Mouse (Mus musculus) kidney, postnatal 25 days (tissue): ENCODE results near the gene E2f6.

Experiments used
- DNase-seq, 2 experiments: peaks; one replicate each; pipeline ENCODE4 v3.0.0; 2021; ENCODE audit warnings: mixed read lengths in 2 of 2

Gene E2f6

GRCm38 (mm10) chr12:16810525-16811431 is at the start of gene E2f6:
TSS of gene E2f6 (plus strand) at chr12:16810963.
- DNase-seq, result peak; percentile 85 to 89

- DNase-seq, result no peak
Observed at GRCm38 (mm10) chr12:16761461-16761860, 49.3 kb upstream of the E2f6 start.

GRCm38 (mm10) chr12:16763649-16764422 is 46.9 kb upstream of the E2f6 start:
- DNase-seq, result no peak

- DNase-seq, result no peak
Observed at GRCm38 (mm10) chr12:16764776-16765445, 45.9 kb upstream of the E2f6 start.

DNA sequence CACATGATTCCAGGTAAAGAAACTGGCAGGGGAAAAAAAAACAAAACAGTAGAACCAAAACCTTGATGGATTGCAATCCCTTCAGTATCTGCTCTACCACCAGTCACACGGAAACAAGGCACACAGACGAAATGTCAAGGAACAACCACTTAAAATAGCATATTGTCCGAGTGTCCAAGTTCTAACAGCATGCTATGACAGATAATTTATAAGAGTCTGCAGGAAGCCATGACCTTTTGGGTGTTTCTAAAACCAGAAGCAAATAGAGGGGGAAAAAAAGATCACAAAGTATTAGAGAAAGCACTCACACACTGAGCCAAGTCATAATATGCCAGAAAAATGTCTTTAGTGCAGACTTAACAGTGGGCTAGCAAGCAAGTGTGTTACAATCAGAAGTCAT is 42.5 kb upstream of the E2f6 start:
- DNase-seq, result no peak

DNA sequence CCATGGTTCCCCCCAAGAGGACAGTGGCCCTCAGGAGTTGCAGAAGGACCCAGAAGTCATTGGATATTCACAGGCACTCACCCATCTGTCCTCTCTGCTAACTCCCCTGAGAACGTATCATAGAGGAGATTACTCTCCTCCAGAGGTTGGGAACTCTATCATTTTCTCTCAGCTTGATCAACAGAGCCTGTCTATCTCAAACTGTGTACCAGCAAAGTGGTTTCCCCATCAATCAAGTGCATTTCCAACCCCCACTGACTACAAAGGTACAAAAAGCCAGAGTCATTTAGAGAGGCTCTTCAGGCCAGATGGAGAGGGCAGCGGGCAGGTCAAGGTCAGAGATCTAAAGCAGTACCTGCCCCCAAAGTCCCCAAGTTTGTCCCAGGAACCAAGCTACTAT is 42.1 kb upstream of the E2f6 start:
- no peak for DNase-seq

GRCm38 (mm10) chr12:16769601-16770165 is 41.1 kb upstream of the E2f6 start:
- no peak for DNase-seq

- DNase-seq, result no peak
Observed at GRCm38 (mm10) chr12:16774605-16775004, 36.2 kb upstream of the E2f6 start.

- DNase-seq, result no peak
Observed at GRCm38 (mm10) chr12:16775351-16775750, 35.4 kb upstream of the E2f6 start.

DNA sequence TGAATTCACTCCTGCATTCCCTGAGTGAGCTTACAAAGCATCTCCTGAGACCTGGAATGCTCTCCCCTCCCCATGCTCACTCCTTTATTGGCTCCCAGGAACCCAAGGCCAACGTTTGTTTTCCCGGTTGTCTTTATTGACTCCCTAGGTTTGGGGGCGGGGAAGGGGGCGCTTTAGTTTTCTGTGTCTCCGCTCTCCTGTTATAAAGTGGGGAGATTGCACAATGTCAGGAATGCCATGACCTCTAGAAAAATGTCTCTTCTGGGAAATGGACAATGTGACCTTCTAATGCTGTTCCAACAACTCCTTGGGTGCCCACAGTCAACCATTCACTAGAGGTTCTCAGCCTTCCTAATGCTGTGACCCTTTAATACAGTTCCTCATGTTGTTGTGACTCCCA is 32.2 kb upstream of the E2f6 start:
- no peak for DNase-seq

DNA sequence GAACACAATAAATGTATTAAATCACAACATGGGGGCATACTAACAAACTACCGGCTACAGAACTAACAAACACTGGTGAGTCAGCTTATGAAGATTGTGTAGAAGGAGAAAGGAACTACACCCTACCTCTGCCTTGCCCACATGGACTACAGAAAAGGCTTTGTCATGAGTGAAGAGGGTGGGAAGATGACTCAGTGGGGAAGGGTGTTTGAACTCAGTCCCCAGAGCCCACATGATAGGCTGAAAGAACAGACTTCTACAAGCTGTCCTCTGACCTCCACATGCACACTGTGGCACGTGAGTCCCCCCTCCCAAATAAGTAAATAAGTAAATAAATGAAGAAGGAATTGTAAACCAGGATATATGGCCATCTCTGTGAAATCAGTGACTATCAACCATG is 31.6 kb upstream of the E2f6 start:
- no peak for DNase-seq

DNA sequence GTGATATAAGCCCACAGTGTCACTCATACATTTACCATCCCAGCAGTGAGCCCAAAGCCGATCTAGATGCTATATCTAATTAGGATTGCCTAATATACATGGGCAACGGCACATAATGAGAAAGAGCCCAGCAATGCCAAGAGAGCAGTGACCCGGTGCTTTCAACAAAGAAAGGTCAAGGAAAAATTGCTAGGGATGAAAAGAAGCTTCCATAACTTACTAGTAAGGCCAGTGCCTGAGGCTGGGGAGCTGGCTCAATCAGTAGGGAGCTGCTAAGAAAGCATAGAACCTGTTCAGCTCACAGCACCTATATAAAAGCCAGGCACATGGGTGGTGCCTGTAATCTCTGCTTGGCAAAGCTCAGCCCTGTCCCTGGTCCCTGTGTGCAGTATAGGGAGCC is 30.4 kb upstream of the E2f6 start:
- DNase-seq, result no peak

GRCm38 (mm10) chr12:16781034-16781746 is 29.6 kb upstream of the E2f6 start:
- peak in 1 of 2 experiments; percentile 24 for DNase-seq

- no peak for DNase-seq
Observed at GRCm38 (mm10) chr12:16788600-16788999, 22.2 kb upstream of the E2f6 start.

- no peak for DNase-seq
Observed at GRCm38 (mm10) chr12:16789199-16789598, 21.6 kb upstream of the E2f6 start.

GRCm38 (mm10) chr12:16789756-16790155 is 21.0 kb upstream of the E2f6 start:
- DNase-seq, result no peak

DNA sequence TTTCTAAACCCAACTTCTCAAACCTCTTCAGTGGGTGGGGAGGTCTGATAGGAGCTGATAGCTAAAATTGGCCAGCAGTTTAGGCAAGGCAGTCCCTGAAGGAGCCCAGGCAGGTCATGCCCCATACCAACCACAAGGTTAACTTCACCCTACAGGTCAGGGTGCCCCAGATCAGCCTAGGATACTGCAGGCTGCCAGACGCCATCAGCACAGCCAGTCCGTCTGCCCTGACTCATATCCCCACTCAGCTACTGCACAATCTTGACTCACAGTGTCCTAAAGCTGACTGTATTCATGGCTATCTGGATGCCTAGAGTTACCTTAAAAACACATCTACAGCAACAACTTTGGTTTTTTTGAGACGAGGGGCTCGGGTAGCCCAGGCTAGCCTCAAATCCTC is 20.3 kb upstream of the E2f6 start:
- no peak for DNase-seq

- no peak for DNase-seq
Observed at GRCm38 (mm10) chr12:16793371-16793770, 17.4 kb upstream of the E2f6 start.

DNA sequence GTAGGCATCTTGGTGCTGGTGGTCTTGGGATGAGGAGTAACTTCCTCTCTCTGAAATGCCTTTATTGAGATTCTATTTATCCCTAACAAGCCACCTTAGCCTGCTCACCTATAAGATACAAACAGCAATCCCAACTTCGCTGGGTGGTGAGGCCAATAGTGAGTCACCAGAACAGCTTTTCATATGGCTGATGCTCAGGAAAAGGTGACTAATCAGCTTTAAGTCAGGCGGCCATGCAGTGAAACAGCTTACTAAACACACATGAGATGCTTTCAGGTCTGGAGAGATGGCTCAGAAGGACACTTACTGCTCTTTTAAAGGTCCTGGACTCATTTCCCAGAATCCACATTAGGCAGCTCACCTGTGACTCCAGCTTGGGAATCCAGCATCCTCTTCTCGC is 15.0 kb upstream of the E2f6 start:
- no peak for DNase-seq

- no peak for DNase-seq
Observed at GRCm38 (mm10) chr12:16798894-16799293, 11.9 kb upstream of the E2f6 start.

- DNase-seq, result no peak
Observed at GRCm38 (mm10) chr12:16799928-16800258, 10.9 kb upstream of the E2f6 start.

DNA sequence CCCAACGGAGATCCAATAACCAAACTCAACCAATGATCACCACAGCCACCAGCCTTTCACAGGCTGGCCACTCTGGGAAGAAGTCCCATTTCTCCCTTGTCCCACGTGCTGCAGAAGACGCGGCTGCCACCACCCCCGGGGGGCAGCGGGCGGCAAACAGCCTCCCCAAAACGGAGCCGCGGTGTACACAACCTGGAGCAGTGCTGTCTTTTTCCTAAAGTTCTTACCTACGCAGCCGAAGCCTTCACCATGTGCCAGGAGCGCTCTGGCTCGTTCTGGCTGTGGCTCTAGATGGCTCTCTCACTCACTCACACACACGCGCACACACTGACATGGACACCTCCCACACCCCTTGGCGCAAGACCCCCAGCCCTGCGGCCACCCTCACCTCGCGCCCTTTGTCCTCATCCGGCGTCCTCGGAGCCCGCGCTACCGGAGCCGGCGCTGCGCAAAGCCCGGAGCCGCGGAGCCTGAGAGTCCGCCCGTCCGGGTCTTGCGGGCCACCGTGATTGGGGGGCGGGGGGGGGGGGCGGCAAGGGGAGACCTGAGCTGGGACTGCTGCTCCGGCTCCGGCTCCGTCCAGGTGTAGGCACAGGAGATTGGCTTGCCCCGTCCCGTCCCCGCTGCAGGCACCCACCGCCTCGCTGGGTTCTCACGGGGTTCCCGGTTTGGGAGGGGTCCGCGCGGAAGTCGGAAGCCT is 10.4 kb upstream of the E2f6 start, which contains the start of gene Greb1:
Gene Greb1 (minus strand): TSS at position 628 of the 700 bp plus-strand sequence.
- peak in 1 of 2 experiments; percentile 9 for DNase-seq
